Mouse (Mus musculus) midbrain, embryonic 10.5 days (tissue): ENCODE measurements around the gene Krt72. TPM values are rescaled to one million over a fixed set of nuclear protein-coding genes. Genes with fewer than 3 reads are reported as not detected.

ENCODE experiments used
- DNase-seq: peaks from one replicate; pipeline ENCODE4 v3.0.0-alpha.2; 2017; ENCODE audit warnings: low spot score
- H3K27ac ChIP-seq: fragments of 300-500 bp; sonication (generic); replicated peaks from 2 replicates; pipeline ENCODE4 v1.5.1; 2016; ENCODE audit warnings: mild to moderate bottlenecking
- H3K27me3 ChIP-seq: fragments of 300-500 bp; sonication (generic); 2 replicates; pipeline ENCODE4 v1.6.1; 2016; ENCODE audit warnings: low read depth, mild to moderate bottlenecking; ENCODE audit not compliant: poor library complexity, severe bottlenecking
- H3K36me3 ChIP-seq: fragments of 300-500 bp; sonication (generic); 2 replicates; pipeline ENCODE4 v1.6.1; 2016; ENCODE audit warnings: mild to moderate bottlenecking, moderate library complexity
- H3K4me1 ChIP-seq: fragments of 300-500 bp; sonication (generic); 2 replicates; pipeline ENCODE4 v1.6.1; 2016
- H3K4me3 ChIP-seq: fragments of 300-500 bp; sonication (generic); 2 replicates; pipeline ENCODE4 v1.5.1; 2016; ENCODE audit warnings: mild to moderate bottlenecking, moderate library complexity
- H3K9me3 ChIP-seq: fragments of 300-500 bp; sonication (generic); replicated peaks from 2 replicates; pipeline ENCODE4 v1.6.1; 2016; ENCODE audit warnings: mild to moderate bottlenecking
- WGBS: fragments of 180-500 bp; shearing (Covaris S2); methylation state at CpG from one replicate; pipeline ENCODE4 v1.1.7; 2016; 5-methylcytosine and 5-hydroxymethylcytosine counted together
- polyA plus RNA-seq: library from polyadenylated mRNA; unstranded; fragments of >200 nt; fragmentation: Nextera tagmentation; extraction: Ambion mirVana; gene quantifications from 2 replicates; pipeline ENCODE4 v1.2.1, GENCODE M21; 2016

The Krt72 gene
- polyA plus RNA-seq, 1 experiment from 2014 or later, result not detected

DNA sequence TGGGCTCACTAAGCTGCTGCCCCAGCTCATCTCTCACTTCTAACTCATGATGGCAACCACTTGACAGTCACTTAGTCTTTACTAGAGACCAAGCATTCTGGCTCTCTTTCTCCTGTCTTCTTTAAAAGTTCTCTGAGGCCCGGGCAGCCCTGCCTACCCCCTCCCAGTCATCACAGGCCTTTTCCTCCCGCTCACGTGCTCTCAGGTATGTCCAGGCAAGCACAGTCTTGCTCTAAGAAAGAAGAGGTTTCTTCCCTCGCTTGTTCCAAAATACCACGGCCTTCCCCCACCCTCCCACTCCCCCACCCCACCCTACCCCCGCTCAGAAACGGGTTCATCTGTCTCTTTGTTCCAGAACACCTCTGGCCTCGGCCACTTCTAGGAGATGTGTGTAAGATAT lies 16.0 kb downstream of the Krt72 start:
- no peaks in the 10 kb centered on the region for H3K27me3 ChIP-seq
- no peaks in the 10 kb centered on the region for H3K9me3 ChIP-seq
- DNase-seq, result no peak
- H3K27ac ChIP-seq, result no peak overlapping the region
- H3K4me3 ChIP-seq, result no peak overlapping the region
- H3K36me3 ChIP-seq, result no peaks in the 10 kb centered on the region
- WGBS, result 69% methylated on average over 8 of the region's 8 CpGs
- peaks cover 5% of the 10 kb centered on the region for H3K4me1 ChIP-seq

DNA sequence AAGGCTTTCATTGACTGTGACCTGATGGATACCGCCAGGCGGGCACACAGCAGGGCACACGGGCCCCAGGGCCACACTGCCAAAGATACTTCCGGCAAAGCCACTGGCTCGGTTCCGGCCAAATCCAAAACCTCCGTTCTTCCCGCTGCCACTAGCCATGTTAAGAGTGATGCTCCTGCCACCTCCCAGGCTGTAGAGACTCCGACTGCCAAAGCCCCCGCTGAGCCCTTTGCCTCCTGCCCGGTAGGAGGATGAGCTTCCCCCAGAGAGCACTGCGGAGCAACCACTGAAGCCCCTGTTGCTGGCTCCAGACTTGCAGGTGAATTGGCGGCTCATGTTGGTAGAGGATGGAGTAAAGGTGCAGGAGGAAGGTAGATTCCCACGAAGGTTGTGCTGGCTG lies 43.5 kb downstream of the Krt72 start, which contains the start of gene Krt71:
TSS of gene Krt71 (minus strand) at position 399 of the 400 bp plus-strand sequence.
- Histone ChIP-seq H3K27ac (no peak within 1 kb of the TSS), H3K9me3 (no peaks in the 10 kb centered on the region), H3K4me1 (no peaks in the 10 kb centered on the region), H3K36me3 (no peaks in the 10 kb centered on the region), H3K27me3 (no peaks in the 10 kb centered on the region), H3K4me3 (no peak within 1 kb of the TSS)
- DNase-seq, result no peak
- 57% methylated on average over 14 of the region's 14 CpGs for WGBS

DNA sequence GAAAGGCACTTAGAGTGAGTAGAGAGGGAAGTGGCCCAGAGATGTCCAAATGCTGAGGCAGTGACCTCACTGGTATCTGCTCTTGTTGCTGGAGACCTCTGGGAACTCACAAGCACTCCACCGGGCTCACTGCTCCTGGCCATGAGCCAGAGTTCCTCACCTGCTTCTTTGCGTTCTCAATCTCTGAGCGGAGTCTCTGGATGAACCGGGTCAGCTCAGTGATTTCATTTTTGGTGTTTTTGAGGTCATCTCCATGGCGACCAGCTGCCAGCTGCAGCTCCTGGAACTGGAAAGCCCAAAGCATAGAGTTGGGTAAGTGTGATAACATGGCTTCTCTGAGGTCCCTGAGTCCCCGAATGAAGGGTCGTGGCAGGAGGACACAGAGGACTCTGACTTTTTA lies 48.5 kb downstream of the Krt72 start:
- 81% methylated on average over 7 of the region's 7 CpGs for WGBS
- H3K4me3 ChIP-seq, result no peak overlapping the region
- no peaks in the 10 kb centered on the region for H3K9me3 ChIP-seq
- H3K4me1 ChIP-seq, result no peaks in the 10 kb centered on the region
- no peaks in the 10 kb centered on the region for H3K36me3 ChIP-seq
- H3K27ac ChIP-seq, result no peak overlapping the region
- H3K27me3 ChIP-seq, result no peaks in the 10 kb centered on the region
- no peak for DNase-seq

DNA sequence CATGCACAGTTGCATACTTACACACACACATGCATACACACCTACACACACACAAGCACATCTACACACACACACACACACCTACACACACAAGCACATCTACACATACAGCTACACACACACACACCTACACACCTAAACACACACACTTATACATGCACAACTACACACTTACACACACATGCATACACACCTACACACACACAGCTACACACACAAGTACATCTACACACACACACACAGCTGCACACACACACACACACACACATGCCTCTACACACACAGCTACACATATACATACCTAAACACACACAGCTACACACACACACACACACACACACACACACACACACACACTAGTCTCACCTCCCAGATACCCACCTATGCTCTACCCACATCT lies 55.6 kb downstream of the Krt72 start:
- H3K27ac ChIP-seq, result no peak overlapping the region
- H3K36me3 ChIP-seq, result no peaks in the 10 kb centered on the region
- no peak overlapping the region for H3K4me3 ChIP-seq
- H3K9me3 ChIP-seq, result no peaks in the 10 kb centered on the region
- DNase-seq, result no peak
- no peaks in the 10 kb centered on the region for H3K27me3 ChIP-seq
- H3K4me1 ChIP-seq, result no peaks in the 10 kb centered on the region

Other genes starting within 250 kb of the Krt72 start
- gene Krt82, start 235.8 kb downstream of the Krt72 start, polyA plus RNA-seq, result not detected in 2 replicates
- gene Krt90, start 223.5 kb downstream of the Krt72 start, polyA plus RNA-seq, result 0.51 and 0.67 TPM in 2 replicates
- not detected in 2 replicates for gene Krt75, start 212.6 kb downstream of the Krt72 start, polyA plus RNA-seq
- not detected in 2 replicates for gene Gm5414, start 158.3 kb downstream of the Krt72 start, polyA plus RNA-seq
- not detected in 2 replicates for gene Gm5478, start 139.1 kb downstream of the Krt72 start, polyA plus RNA-seq
- not detected in 2 replicates for gene Krt6b, start 106.2 kb downstream of the Krt72 start, polyA plus RNA-seq
- gene Krt6a, start 92.2 kb downstream of the Krt72 start, polyA plus RNA-seq, result not detected in 2 replicates
- gene Krt5, start 73.6 kb downstream of the Krt72 start, polyA plus RNA-seq, result 0.11 and 0.22 TPM in 2 replicates
- gene Krt71, start 43.4 kb downstream of the Krt72 start, polyA plus RNA-seq, result not detected in 2 replicates
- 0.07 TPM in 1 of 2 replicates, not detected in the other for gene Krt73, start 15.9 kb upstream of the Krt72 start, polyA plus RNA-seq
- gene Krt2, start 31.7 kb upstream of the Krt72 start, polyA plus RNA-seq, result not detected in 2 replicates
- gene Krt1, start 64.3 kb upstream of the Krt72 start, polyA plus RNA-seq, result 1.1 and 1.2 TPM in 2 replicates
- gene Krt77, start 83.2 kb upstream of the Krt72 start, polyA plus RNA-seq, result not detected in 2 replicates
- gene Krt76, start 106.5 kb upstream of the Krt72 start, polyA plus RNA-seq, result not detected in 2 replicates
- gene Krt4, start 138.3 kb upstream of the Krt72 start, polyA plus RNA-seq, result not detected in 2 replicates
- 0.07 and 0.20 TPM in 2 replicates for gene Krt79, start 153.9 kb upstream of the Krt72 start, polyA plus RNA-seq
- not detected in 2 replicates for gene Krt78, start 167.8 kb upstream of the Krt72 start, polyA plus RNA-seq
- gene Krt8, start 218.0 kb upstream of the Krt72 start, polyA plus RNA-seq, result 18.5 and 21.9 TPM in 2 replicates
- gene Krt18, start 241.7 kb upstream of the Krt72 start, polyA plus RNA-seq, result 11.4 and 21.0 TPM in 2 replicates